Mouse (Mus musculus): ENCODE data around the gene Fam192a. TPM values are rescaled to one million over a fixed set of nuclear protein-coding genes. Genes with fewer than 3 reads are reported as not detected.

Fam192a gene
- polyA plus RNA-seq, 1 experiment from 2014 or later = 72.2 TPM

DNA sequence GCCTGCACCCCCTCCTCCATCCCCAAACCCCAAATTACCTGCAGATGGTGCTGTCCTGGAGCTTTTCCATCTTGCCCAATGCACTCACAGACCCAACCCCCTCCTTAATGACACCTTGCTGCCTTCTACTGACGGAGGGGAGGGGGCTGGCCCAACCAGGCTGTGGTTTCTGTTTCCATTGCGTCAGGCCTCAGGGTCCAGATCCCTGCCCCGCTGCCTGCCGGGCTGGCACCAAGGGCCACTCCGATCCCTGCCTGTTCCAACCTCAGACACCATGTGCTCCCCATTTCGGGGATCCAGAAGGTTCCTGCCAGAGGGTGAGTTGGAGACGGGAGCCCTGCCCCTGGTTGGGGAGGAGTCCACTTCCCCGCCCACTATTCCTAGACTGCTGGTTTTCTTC lies 57.8 kb downstream of the Fam192a start:
- no peaks in the 10 kb centered on the region for H3K9me3 ChIP-seq
- no peak overlapping the region for H3K27ac ChIP-seq
- no peaks in the 10 kb centered on the region for H3K36me3 ChIP-seq
- H3K4me1 ChIP-seq = peaks cover 12% of the 10 kb centered on the region
- WGBS = 32% methylated on average over 8 of the region's 8 CpGs
- H3K4me2 ChIP-seq (replicated peaks) = peak overlapping the region; percentile 48
- ATAC-seq (ENCODE audit: low FRiP score, low read depth) = peak; percentile 32
- H3K9ac ChIP-seq = no peak overlapping the region
- 0 out of 2 replicates have a peak overlapping the region, but pooled peaks have one; percentile 1 for H3K4me3 ChIP-seq
- no peaks in the 10 kb centered on the region for H3K27me3 ChIP-seq

DNA sequence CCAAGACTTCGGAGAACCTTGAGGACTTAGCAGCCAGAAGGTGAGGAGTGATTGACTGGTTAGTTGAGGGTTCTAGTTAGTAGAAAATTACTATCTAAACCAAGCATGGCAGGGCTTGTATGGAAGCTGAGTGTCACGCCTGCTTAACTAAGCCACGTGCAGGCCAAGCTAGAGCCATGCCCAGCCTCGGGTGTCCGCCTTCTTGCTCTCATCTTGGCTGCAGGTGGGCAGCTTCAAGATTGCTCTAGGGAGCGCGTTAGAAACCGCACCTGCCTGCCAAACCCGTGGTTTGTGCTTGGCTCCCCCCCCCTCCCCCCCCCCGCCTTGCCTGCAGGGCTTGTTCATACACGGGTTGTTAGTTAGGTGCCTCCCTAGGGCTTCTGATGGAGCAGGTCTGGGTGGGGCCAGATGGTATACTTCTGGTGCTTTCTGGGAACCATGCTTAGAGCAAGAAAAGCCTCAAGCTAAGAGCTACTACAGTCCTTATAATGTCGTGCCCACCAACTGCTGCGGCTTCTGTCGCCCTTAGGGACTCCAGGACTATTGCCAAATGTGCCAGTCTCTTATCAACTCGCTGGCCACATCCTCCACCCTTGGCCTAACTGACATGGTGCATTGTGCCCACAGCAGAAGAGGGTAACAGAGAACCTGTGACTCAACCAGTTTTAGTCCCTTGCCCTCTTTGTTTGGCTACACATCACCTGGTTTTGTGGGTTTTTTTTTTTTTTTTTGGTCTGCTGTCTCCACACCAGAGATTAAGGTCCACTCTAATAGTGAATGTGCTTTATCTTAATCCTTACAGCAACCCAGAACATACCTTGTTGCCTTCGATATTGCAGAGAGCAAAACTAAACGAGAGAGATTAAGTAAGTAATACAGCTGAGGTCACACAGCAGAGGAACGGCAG lies 60.7 kb downstream of the Fam192a start:
- no peak for ATAC-seq (ENCODE audit: low FRiP score, low read depth)

GRCm38 (mm10) chr8:94540025-94540424 lies 61.8 kb downstream of the Fam192a start:
- no peaks in the 10 kb centered on the region for H3K9me3 ChIP-seq
- H3K4me2 ChIP-seq (replicated peaks) = no peak overlapping the region
- no peaks in the 10 kb centered on the region for H3K36me3 ChIP-seq
- ATAC-seq (ENCODE audit: low FRiP score, low read depth) = no peak
- 88% methylated on average over 1 of the region's 2 CpGs for WGBS
- peaks cover 13% of the 10 kb centered on the region for H3K27me3 ChIP-seq
- H3K9ac ChIP-seq = no peak overlapping the region
- no peak overlapping the region for H3K4me3 ChIP-seq
- no peak overlapping the region for H3K27ac ChIP-seq
- H3K4me1 ChIP-seq = peaks cover 12% of the 10 kb centered on the region

More for the DNA sequence above, 60.7 kb downstream of the Fam192a start:
- no peak overlapping the region for H3K27ac ChIP-seq
- H3K4me1 ChIP-seq = peaks cover 12% of the 10 kb centered on the region
- H3K9me3 ChIP-seq = no peaks in the 10 kb centered on the region
- H3K36me3 ChIP-seq = no peaks in the 10 kb centered on the region
- no peak overlapping the region for H3K4me3 ChIP-seq
- no peak overlapping the region for H3K4me2 ChIP-seq (replicated peaks)
- 63% methylated on average over 18 of the region's 18 CpGs for WGBS
- peaks cover 2% of the 10 kb centered on the region; the same call in 1 of the 2 replicates for H3K27me3 ChIP-seq
- no peak overlapping the region for H3K9ac ChIP-seq

GRCm38 (mm10) chr8:94537456-94537855 lies 64.3 kb downstream of the Fam192a start:
- Histone ChIP-seq H3K4me1 (peaks cover 9% of the 10 kb centered on the region), H3K4me3 (no peak overlapping the region), H3K9me3 (no peaks in the 10 kb centered on the region), H3K36me3 (no peaks in the 10 kb centered on the region), H3K4me2 (replicated peaks) (no peak overlapping the region), H3K27me3 (peaks cover 38% of the 10 kb centered on the region), H3K27ac (no peak overlapping the region), H3K9ac (no peak overlapping the region)
- 85% methylated on average over 2 of the region's 2 CpGs for WGBS
- no peak for ATAC-seq (ENCODE audit: low FRiP score, low read depth)

DNA sequence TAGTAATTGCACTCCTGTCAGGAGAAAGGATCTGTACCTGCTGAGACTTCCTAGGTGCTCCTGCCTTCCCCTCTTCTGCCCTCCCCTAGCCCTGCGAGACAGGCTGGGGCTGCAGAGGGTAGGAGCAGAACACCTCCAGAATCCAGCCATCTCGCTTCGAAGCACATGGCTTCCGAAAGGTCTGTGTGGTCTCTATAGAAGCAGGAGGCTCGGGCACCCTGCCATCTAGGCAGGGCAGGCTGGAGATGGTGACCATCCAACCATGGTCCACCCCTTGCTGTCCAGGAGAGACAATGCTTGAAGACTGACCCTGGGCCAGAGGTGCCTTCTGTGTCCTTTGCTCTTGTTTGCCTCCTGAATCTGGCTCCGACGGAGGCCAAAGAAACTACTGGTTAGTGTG lies 66.2 kb downstream of the Fam192a start:
- Histone ChIP-seq H3K4me2 (replicated peaks) (no peak overlapping the region), H3K9ac (no peak overlapping the region), H3K36me3 (no peaks in the 10 kb centered on the region), H3K27me3 (peaks cover 54% of the 10 kb centered on the region), H3K4me1 (peaks cover 12% of the 10 kb centered on the region), H3K4me3 (no peak overlapping the region), H3K9me3 (no peaks in the 10 kb centered on the region), H3K27ac (no peak overlapping the region)
- WGBS = 79% methylated on average over 7 of the region's 7 CpGs
- no peak for ATAC-seq (ENCODE audit: low FRiP score, low read depth)

DNA sequence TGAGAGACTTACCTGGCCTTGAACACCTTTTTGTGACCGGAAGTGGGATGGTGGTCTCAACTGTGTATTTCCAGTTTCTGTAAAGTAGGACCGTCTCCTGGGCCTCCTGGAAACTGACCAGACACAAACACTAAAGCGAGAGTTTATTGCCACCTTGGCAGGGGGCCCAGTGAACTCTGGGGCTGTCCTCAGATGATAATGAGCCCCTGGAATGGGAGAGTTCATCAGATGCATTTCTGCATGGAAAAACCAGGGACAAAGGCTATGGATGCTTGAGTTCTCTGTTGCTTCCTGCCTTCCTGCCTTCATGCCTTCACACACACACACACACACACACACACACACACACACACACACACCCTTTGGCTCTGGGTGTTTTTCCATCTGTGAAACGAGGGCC lies 67.2 kb downstream of the Fam192a start:
- peaks cover 54% of the 10 kb centered on the region for H3K27me3 ChIP-seq
- WGBS = 27% methylated on average over 4 of the region's 4 CpGs
- H3K9ac ChIP-seq = no peak overlapping the region
- H3K9me3 ChIP-seq = no peaks in the 10 kb centered on the region
- H3K4me3 ChIP-seq = no peak overlapping the region
- H3K4me1 ChIP-seq = peaks cover 12% of the 10 kb centered on the region
- no peak overlapping the region for H3K27ac ChIP-seq
- no peaks in the 10 kb centered on the region for H3K36me3 ChIP-seq
- H3K4me2 ChIP-seq (replicated peaks) = no peak overlapping the region
- no peak for ATAC-seq (ENCODE audit: low FRiP score, low read depth)

DNA sequence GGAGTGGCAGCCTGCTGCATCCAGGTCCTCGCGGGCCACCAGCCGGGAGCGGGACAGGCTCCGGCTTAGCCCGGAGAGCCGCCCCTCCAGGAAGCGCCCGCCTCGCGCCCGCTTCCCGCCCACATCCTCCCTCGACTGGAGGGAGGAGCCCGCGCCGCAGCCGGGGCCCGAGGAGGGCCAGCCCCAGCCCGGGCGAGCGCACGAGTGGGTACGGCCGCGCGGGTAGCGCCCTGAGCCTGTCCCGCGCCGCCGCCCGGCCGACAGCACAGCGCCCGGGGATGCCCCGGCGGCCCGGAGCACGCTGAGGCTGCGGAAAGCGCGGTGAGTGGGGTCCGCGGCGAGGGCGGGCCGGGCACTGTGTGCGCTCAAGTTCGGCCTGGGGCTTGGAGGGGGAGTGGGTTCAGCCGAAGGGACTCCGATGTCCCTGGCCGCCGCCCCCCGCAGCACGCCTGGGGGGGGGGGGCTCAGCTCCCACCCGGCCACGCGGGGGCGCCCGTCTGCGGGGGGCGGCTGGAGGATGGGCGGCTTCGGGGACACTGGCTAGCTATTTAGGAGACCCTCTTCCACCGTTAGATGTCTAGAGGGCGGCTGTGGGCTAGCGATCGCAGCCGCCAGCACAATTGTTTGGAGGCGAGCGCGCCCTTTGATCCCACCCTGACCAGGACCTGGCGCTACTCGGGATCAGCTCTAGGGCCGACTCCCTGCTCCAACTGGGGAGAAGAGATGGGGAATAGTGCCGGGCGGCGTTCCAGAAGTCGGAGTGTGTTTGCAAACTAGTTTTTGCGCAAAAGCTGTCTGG lies 68.7 kb downstream of the Fam192a start, which contains the start of gene Cpne2:
TSS of gene Cpne2 (plus strand) at position 118 of the 799 bp plus-strand sequence.
- no peak within 1 kb of the TSS for H3K27ac ChIP-seq

DNA sequence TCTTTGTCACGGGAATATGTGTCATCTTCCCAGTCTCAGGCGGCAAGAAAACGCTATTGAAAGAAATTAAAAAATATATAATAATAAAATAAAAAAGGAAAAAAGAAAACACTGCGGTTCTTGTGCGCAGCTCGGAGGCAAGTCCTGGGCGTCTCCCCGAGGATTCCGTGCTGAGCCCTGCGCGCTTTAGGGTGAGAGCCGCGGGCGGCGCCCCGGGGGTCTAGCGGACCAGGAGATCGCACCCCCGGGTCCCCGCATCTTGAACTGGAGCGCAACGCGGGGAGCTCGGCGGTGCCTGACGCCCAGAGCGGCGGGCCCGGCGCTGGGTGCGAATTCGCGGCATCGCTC lies 69.3 kb downstream of the Fam192a start:
- under 1% methylated on average over 34 of the region's 34 CpGs for WGBS

More for the DNA sequence above, 68.7 kb downstream of the Fam192a start, which contains the start of gene Cpne2:
- under 1% methylated on average over 72 of the region's 81 CpGs for WGBS
- H3K9ac ChIP-seq = peak within 1 kb of the TSS; percentile 79
- peak within 1 kb of the TSS; percentile 64 for H3K4me3 ChIP-seq
- ATAC-seq (ENCODE audit: low FRiP score, low read depth) = peak; percentile 78
- peak within 1 kb of the TSS; percentile 95 for H3K4me2 ChIP-seq (replicated peaks)
- H3K36me3 ChIP-seq = no peaks in the 10 kb centered on the region
- peaks cover 54% of the 10 kb centered on the region for H3K27me3 ChIP-seq
- no peaks in the 10 kb centered on the region for H3K9me3 ChIP-seq
- peaks cover 12% of the 10 kb centered on the region for H3K4me1 ChIP-seq

GRCm38 (mm10) chr8:94532000-94532399 lies 69.8 kb downstream of the Fam192a start:
- H3K9ac ChIP-seq = no peak overlapping the region
- no peak for ATAC-seq (ENCODE audit: low FRiP score, low read depth)

More for the DNA sequence above, 69.3 kb downstream of the Fam192a start:
- no peaks in the 10 kb centered on the region for H3K9me3 ChIP-seq
- H3K9ac ChIP-seq = peak overlapping the region; percentile 79
- H3K27me3 ChIP-seq = peaks cover 54% of the 10 kb centered on the region
- peak overlapping the region; percentile 95 for H3K4me2 ChIP-seq (replicated peaks)
- peak overlapping the region; percentile 64 for H3K4me3 ChIP-seq
- H3K27ac ChIP-seq = no peak overlapping the region
- H3K4me1 ChIP-seq = peaks cover 12% of the 10 kb centered on the region
- ATAC-seq (ENCODE audit: low FRiP score, low read depth) = no peak; the same call in 1 of the 2 replicates
- no peaks in the 10 kb centered on the region for H3K36me3 ChIP-seq

GRCm38 (mm10) chr8:94530643-94531042 lies 71.2 kb downstream of the Fam192a start:
- no peak overlapping the region for H3K4me2 ChIP-seq (replicated peaks)
- H3K27ac ChIP-seq = no peak overlapping the region
- H3K27me3 ChIP-seq = peaks cover 47% of the 10 kb centered on the region
- no peaks in the 10 kb centered on the region for H3K36me3 ChIP-seq
- no peaks in the 10 kb centered on the region for H3K9me3 ChIP-seq
- WGBS = 89% methylated on average over 4 of the region's 4 CpGs
- H3K4me1 ChIP-seq = peaks cover 12% of the 10 kb centered on the region
- no peak overlapping the region for H3K9ac ChIP-seq
- H3K4me3 ChIP-seq = no peak overlapping the region
- ATAC-seq (ENCODE audit: low FRiP score, low read depth) = no peak

More at GRCm38 (mm10) chr8:94532000-94532399, 69.8 kb downstream of the Fam192a start:
- H3K36me3 ChIP-seq = no peaks in the 10 kb centered on the region
- peaks cover 12% of the 10 kb centered on the region for H3K4me1 ChIP-seq
- H3K27me3 ChIP-seq = peaks cover 54% of the 10 kb centered on the region
- H3K9me3 ChIP-seq = no peaks in the 10 kb centered on the region
- H3K4me3 ChIP-seq = peak overlapping the region; percentile 64
- H3K4me2 ChIP-seq (replicated peaks) = peak overlapping the region; percentile 95
- 1% methylated on average over 8 of the region's 8 CpGs for WGBS
- H3K27ac ChIP-seq = no peak overlapping the region

DNA sequence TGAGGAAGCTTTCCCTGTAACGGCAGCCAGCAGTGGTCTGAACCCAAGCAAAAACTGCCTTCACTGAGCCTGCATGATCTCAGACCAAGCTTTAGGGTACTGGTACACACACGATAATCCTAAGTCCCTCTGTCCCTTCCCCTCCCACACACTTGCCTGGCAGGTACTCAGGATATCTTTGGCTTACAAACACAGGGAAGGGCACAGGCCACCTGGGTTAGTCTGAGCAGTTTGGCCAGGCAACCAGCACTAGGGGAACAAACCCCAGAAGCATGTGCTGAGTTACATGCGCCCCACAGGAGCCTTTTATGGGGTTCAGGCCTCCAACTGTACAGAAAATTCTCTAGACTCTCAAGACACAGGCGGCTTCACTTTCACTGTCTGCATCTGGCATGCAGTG lies 71.9 kb downstream of the Fam192a start:
- H3K4me2 ChIP-seq (replicated peaks) = no peak overlapping the region
- no peaks in the 10 kb centered on the region for H3K9me3 ChIP-seq
- peaks cover 12% of the 10 kb centered on the region for H3K4me1 ChIP-seq
- 70% methylated on average over 4 of the region's 4 CpGs for WGBS
- no peak for ATAC-seq (ENCODE audit: low FRiP score, low read depth)
- no peak overlapping the region for H3K27ac ChIP-seq
- H3K9ac ChIP-seq = no peak overlapping the region
- H3K27me3 ChIP-seq = peaks cover 39% of the 10 kb centered on the region
- H3K4me3 ChIP-seq = no peak overlapping the region
- no peaks in the 10 kb centered on the region for H3K36me3 ChIP-seq

- H3K27me3 ChIP-seq = peaks cover 23% of the 10 kb centered on the region
- no peak overlapping the region for H3K27ac ChIP-seq
- 51% methylated on average over 4 of the region's 4 CpGs for WGBS
- H3K4me3 ChIP-seq = no peak overlapping the region
- no peak overlapping the region for H3K9ac ChIP-seq
- peaks cover 4% of the 10 kb centered on the region; the same call in 1 of the 2 replicates for H3K4me1 ChIP-seq
- no peak for ATAC-seq (ENCODE audit: low FRiP score, low read depth)
- H3K36me3 ChIP-seq = no peaks in the 10 kb centered on the region
- H3K4me2 ChIP-seq (replicated peaks) = no peak overlapping the region
- H3K9me3 ChIP-seq = no peaks in the 10 kb centered on the region
These were observed 73.6 kb downstream of the Fam192a start for GRCm38 (mm10) chr8:94528245-94528644.

Measured in limb, embryonic 13.5 days (tissue).